Mouse (Mus musculus) CH12.LX (cell line): Measurements from ENCODE around the gene Kcnh5. TPM values are rescaled to one million over a fixed set of nuclear protein-coding genes. Genes with fewer than 3 reads are reported as not detected.

Experiments used
- DNase-seq: peaks from one replicate; pipeline ENCODE4 v3.0.0-alpha.2; 2013; ENCODE audit errors: extremely low read depth
- H3K27ac ChIP-seq: 2 replicates; pipeline ENCODE4 v1.5.1; 2012; ENCODE audit warnings: low read depth, mild to moderate bottlenecking, control low read depth, moderate library complexity; ENCODE audit not compliant: insufficient read depth
- H3K27me3 ChIP-seq: replicated peaks from 2 replicates; pipeline ENCODE3; 2012; ENCODE audit warnings: inconsistent platforms
- H3K36me3 ChIP-seq, 2 experiments: replicated peaks in 1 of 2; 2 replicates each; pipeline versions ENCODE3 to v1.6.1; 2012; ENCODE audit warnings: inconsistent platforms in 1 of 2, low read length in 1 of 2, mild to moderate bottlenecking in 1 of 2, mixed read lengths in 1 of 2, moderate library complexity in 1 of 2; ENCODE audit not compliant: control insufficient read depth in 1 of 2, insufficient read depth in 1 of 2
- H3K4me1 ChIP-seq, 2 experiments: 2 replicates each; pipeline ENCODE4 v1.6.1; 2012; ENCODE audit warnings: inconsistent platforms in 1 of 2, moderate library complexity in 1 of 2; ENCODE audit not compliant: insufficient read depth in 2 of 2, control insufficient read depth in 1 of 2
- H3K4me2 ChIP-seq: 2 replicates; pipeline ENCODE4 v1.6.1; 2012; ENCODE audit warnings: low read depth, mild to moderate bottlenecking, control low read depth; ENCODE audit not compliant: poor library complexity, insufficient read depth, severe bottlenecking
- H3K4me3 ChIP-seq, 3 experiments: fragments of 150-350 bp in 1 of 3; sonication (generic) in 1 of 3; replicated peaks in 1 of 3; 2 replicates each; pipeline versions ENCODE3 to v1.5.1; 2011 to 2012; ENCODE audit warnings: low read depth in 2 of 3, low read length in 2 of 3, mild to moderate bottlenecking in 2 of 3, moderate library complexity in 2 of 3, control low read depth in 1 of 3, improper control_type of control experiment in 1 of 3, inconsistent platforms in 1 of 3, mixed read lengths in 1 of 3; ENCODE audit not compliant: poor library complexity in 1 of 3
- H3K79me2 ChIP-seq: replicated peaks from 2 replicates; pipeline ENCODE4 v1.6.1; 2012; ENCODE audit warnings: mild to moderate bottlenecking, moderate library complexity; ENCODE audit not compliant: control insufficient read depth, poor library complexity, insufficient read depth, severe bottlenecking; ENCODE audit errors: extremely low read depth
- H3K9ac ChIP-seq: 2 replicates; pipeline ENCODE4 v1.6.1; 2012; ENCODE audit warnings: low read depth, mild to moderate bottlenecking, control low read depth, moderate library complexity; ENCODE audit not compliant: insufficient read depth
- H3K9me3 ChIP-seq: replicated peaks from 2 replicates; pipeline ENCODE3; 2012; ENCODE audit warnings: low read length, inconsistent platforms, mixed read lengths
- BHLHE40 ChIP-seq: IDR thresholded peaks from 2 replicates; pipeline ENCODE4 v1.6.1; 2011; ENCODE audit warnings: mild to moderate bottlenecking, low read depth, low read length, improper control_type of control experiment
- CHD1 ChIP-seq: IDR thresholded peaks from 2 replicates; pipeline ENCODE4 v1.6.1; 2012; ENCODE audit warnings: low read depth, low read length, improper control_type of control experiment, inconsistent platforms
- CHD2 ChIP-seq: IDR thresholded peaks from 2 replicates; pipeline ENCODE4 v1.6.1; 2011; ENCODE audit warnings: low read length, improper control_type of control experiment
- CTCF ChIP-seq, 2 experiments: IDR thresholded peaks in 1 of 2; conservative IDR thresholded peaks in 1 of 2; 2 replicates each; pipeline ENCODE4 v1.5.1; 2011 to 2012; ENCODE audit warnings: low read depth in 2 of 2, low read length in 2 of 2, improper control_type of control experiment in 1 of 2, inconsistent platforms in 1 of 2, mild to moderate bottlenecking in 1 of 2, moderate library complexity in 1 of 2
- E2F4 ChIP-seq: IDR thresholded peaks from 2 replicates; pipeline ENCODE4 v1.6.1; 2011; ENCODE audit warnings: low read depth, low read length, improper control_type of control experiment; ENCODE audit not compliant: insufficient replicate concordance
- ELF1 ChIP-seq: IDR thresholded peaks from 2 replicates; pipeline ENCODE4 v1.6.1; 2014; ENCODE audit warnings: low read depth, mild to moderate bottlenecking, inconsistent platforms, low read length, improper control_type of control experiment
- ETS1 ChIP-seq: conservative IDR thresholded peaks from 2 replicates; pipeline ENCODE4 v1.6.1; 2012; ENCODE audit warnings: low read depth, mild to moderate bottlenecking, inconsistent platforms, low read length, improper control_type of control experiment, moderate library complexity
- JUN ChIP-seq: IDR thresholded peaks from 2 replicates; pipeline ENCODE4 v1.6.1; 2011; ENCODE audit warnings: low read depth, mild to moderate bottlenecking, low read length, improper control_type of control experiment, moderate library complexity; ENCODE audit not compliant: insufficient read depth
- KAT2A ChIP-seq: IDR thresholded peaks from 2 replicates; pipeline ENCODE4 v1.6.1; 2012; ENCODE audit warnings: low read length, improper control_type of control experiment, inconsistent platforms; ENCODE audit not compliant: insufficient replicate concordance
- MAFK ChIP-seq: IDR thresholded peaks from 2 replicates; pipeline ENCODE4 v1.6.1; 2011; ENCODE audit warnings: low read length, improper control_type of control experiment; ENCODE audit not compliant: insufficient replicate concordance
- MAX ChIP-seq: IDR thresholded peaks from 2 replicates; pipeline ENCODE4 v1.6.1; 2011; ENCODE audit warnings: low read length, improper control_type of control experiment
- MEF2A ChIP-seq: IDR thresholded peaks from 2 replicates; pipeline ENCODE4 v1.6.1; 2014; ENCODE audit warnings: low read depth, mild to moderate bottlenecking, inconsistent platforms, low read length, improper control_type of control experiment, borderline replicate concordance
- MXI1 ChIP-seq: IDR thresholded peaks from 2 replicates; pipeline ENCODE4 v1.6.1; 2011; ENCODE audit warnings: mild to moderate bottlenecking, low read depth, low read length, improper control_type of control experiment
- PAX5 ChIP-seq: IDR thresholded peaks from 2 replicates; pipeline ENCODE4 v1.6.1; 2012; ENCODE audit warnings: low read length, inconsistent platforms, mixed read lengths
- POLR2AphosphoS2 ChIP-seq: IDR thresholded peaks from 2 replicates; pipeline ENCODE4 v1.6.1; 2011; ENCODE audit warnings: low read depth, low read length, improper control_type of control experiment
- RAD21 ChIP-seq: IDR thresholded peaks from 2 replicates; pipeline ENCODE4 v1.6.1; 2011; ENCODE audit warnings: low read depth, mild to moderate bottlenecking, low read length, improper control_type of control experiment, moderate library complexity
- RCOR1 ChIP-seq: conservative IDR thresholded peaks from 2 replicates; pipeline ENCODE4 v1.6.1; 2012; ENCODE audit warnings: low read depth, mild to moderate bottlenecking, inconsistent platforms, low read length, improper control_type of control experiment
- SIN3A ChIP-seq: IDR thresholded peaks from 2 replicates; pipeline ENCODE4 v1.6.1; 2012; ENCODE audit warnings: low read length, improper control_type of control experiment, inconsistent platforms
- TBP ChIP-seq: conservative IDR thresholded peaks from 2 replicates; pipeline ENCODE4 v1.6.1; 2011; ENCODE audit warnings: low read depth, low read length, improper control_type of control experiment
- UBTF ChIP-seq: IDR thresholded peaks from 2 replicates; pipeline ENCODE4 v1.6.1; 2012; ENCODE audit warnings: low read depth, mild to moderate bottlenecking, inconsistent platforms, low read length, improper control_type of control experiment, moderate library complexity
- USF1 ChIP-seq: IDR thresholded peaks from 2 replicates; pipeline ENCODE4 v1.6.1; 2014; ENCODE audit warnings: low read depth, mild to moderate bottlenecking, inconsistent platforms, low read length, improper control_type of control experiment
- ZC3H11A ChIP-seq: IDR thresholded peaks from 2 replicates; pipeline ENCODE4 v1.6.1; 2012; ENCODE audit warnings: low read depth, mild to moderate bottlenecking, inconsistent platforms, low read length, improper control_type of control experiment
- ZMIZ1 ChIP-seq: IDR thresholded peaks from 2 replicates; pipeline ENCODE4 v1.6.1; 2012; ENCODE audit warnings: low read depth, mild to moderate bottlenecking, inconsistent platforms, low read length, improper control_type of control experiment
- ZNF384 ChIP-seq: IDR thresholded peaks from 2 replicates; pipeline ENCODE4 v1.6.1; 2012; ENCODE audit warnings: low read depth, low read length, improper control_type of control experiment, inconsistent platforms
- dilution Hi-C: fragments of 300-500 bp; cut with MboI; formaldehyde crosslinking; loops from 2 replicates; pipeline ENCODE4 v1.14.3; 2020; ENCODE audit warnings: low sequenced_read_pairs; ENCODE audit not compliant: extremely low pct_unique_long_range_greater_than_20kb, extremely low pct_ligation_motif_present
- in situ Hi-C: fragments of 300-500 bp; cut with MboI; formaldehyde crosslinking; loops from 3 replicates; pipeline ENCODE4 v1.14.3; 2019; ENCODE audit warnings: low sequenced_read_pairs, low pct_ligation_motif_present, low pct_unique_long_range_greater_than_20kb, mixed read lengths
- polyA plus RNA-seq: library from polyadenylated mRNA; unstranded; fragments of >175 nt; gene quantifications from 2 replicates; pipeline ENCODE4 v1.2.1, GENCODE M21; 2012; ENCODE audit warnings: low read depth; ENCODE audit not compliant: insufficient read length
- total RNA-seq, 2 experiments: library from RNA; depleted of rRNA; stranded (reverse); fragments of 300-350 nt in 1 of 2; fragments of >200 nt in 1 of 2; gene quantifications; 2 replicates each; pipeline ENCODE4 v1.2.3; 2012 to 2014

Gene Kcnh5
- total and polyA plus RNA-seq, 3 experiments, result 0.04 TPM; not detected in 2

DNA sequence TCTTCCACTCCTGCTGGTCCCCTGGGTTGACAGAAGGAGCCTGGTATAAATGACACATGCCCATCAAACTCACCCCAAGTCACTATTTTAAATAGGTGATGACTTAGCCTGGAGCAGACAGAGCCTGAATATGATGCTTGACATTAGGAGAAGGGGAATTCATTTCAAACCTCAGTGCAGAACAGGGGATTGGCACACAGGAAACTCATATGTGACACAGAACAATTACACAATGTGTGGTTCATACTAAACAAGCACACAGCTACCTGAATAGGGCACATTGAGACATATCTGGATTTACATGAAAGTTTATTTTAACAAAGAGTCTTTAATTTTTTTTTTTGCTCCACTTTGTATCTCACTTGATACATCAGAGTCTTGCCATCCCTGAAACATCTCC, 276.4 kb downstream of the Kcnh5 start:
- dilution Hi-C loops, result no loop called here
- H3K36me3 ChIP-seq, result no peaks in the 10 kb centered on the region
- TF ChIP-seq PAX5 (no peak), E2F4 (no peak), UBTF (no peak), CTCF (conservative IDR thresholded peaks at IDR 0.05 in 1 of 2, IDR thresholded peaks at IDR 0.05 in 1 of 2; ENCODE audit: low read depth in 2 of 2, low read length in 2 of 2) (no peak), ZC3H11A (no peak), MAX (no peak), ETS1 (no peak), POLR2AphosphoS2 (no peak), USF1 (no peak), MEF2A (no peak), KAT2A (no peak), RCOR1 (no peak), ZNF384 (no peak), ELF1 (no peak)
- TF ChIP-seq, all 38 proteins: peak for 0
- H3K9me3 ChIP-seq, result no peaks in the 10 kb centered on the region
- H3K9ac ChIP-seq, result no peak overlapping the region
- no peak for DNase-seq
- H3K27ac ChIP-seq, result no peak overlapping the region
- H3K4me1 ChIP-seq, result no peaks in the 10 kb centered on the region
- no peaks in the 10 kb centered on the region for H3K79me2 ChIP-seq
- no peaks in the 10 kb centered on the region for H3K27me3 ChIP-seq
- no peak overlapping the region for H3K4me3 ChIP-seq
- no peak overlapping the region for H3K4me2 ChIP-seq
- in situ Hi-C loops, result no loop called here

DNA sequence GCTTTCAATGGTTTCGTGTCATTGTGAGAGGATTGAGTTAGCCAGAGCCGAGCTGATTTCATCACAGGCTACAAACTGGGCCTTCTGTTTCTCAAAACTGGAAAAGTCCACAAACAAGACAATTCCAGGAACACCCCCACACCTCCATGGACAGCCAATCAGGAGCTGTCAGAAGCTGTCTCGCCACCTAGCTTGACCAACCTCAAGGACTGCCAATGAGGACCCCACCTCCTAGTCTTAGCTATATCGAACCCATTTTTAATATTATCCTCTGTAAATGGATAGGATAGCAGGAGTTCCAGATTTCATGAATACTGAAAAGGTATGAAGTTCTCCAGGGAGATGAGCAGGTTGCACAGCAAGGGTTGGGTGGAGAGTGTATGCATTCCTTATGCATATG, 278.1 kb downstream of the Kcnh5 start:
- Histone ChIP-seq H3K9me3 (no peaks in the 10 kb centered on the region), H3K36me3 (no peaks in the 10 kb centered on the region), H3K4me2 (no peak overlapping the region), H3K27ac (no peak overlapping the region), H3K9ac (no peak overlapping the region), H3K27me3 (no peaks in the 10 kb centered on the region), H3K79me2 (no peaks in the 10 kb centered on the region), H3K4me3 (no peak overlapping the region), H3K4me1 (no peaks in the 10 kb centered on the region)
- dilution Hi-C loops (no loop called here), in situ Hi-C loops (no loop called here)
- TF ChIP-seq SIN3A (no peak), MEF2A (no peak), RAD21 (no peak), MXI1 (no peak), ZC3H11A (no peak), MAFK (no peak), E2F4 (no peak), ZNF384 (no peak), CHD2 (no peak), UBTF (no peak), USF1 (no peak), RCOR1 (no peak), TBP (no peak), ZMIZ1 (no peak), CHD1 (no peak), BHLHE40 (no peak), JUN (no peak), CTCF (conservative IDR thresholded peaks at IDR 0.05 in 1 of 2, IDR thresholded peaks at IDR 0.05 in 1 of 2; ENCODE audit: low read depth in 2 of 2, low read length in 2 of 2) (no peak)
- no peak for DNase-seq
